Mouse (Mus musculus): ENCODE measurements around the gene Sertad4.

GRCm38 (mm10) chr1:192869761-192870160, 14.2 kb upstream of the Sertad4 start:
- no peak for TF ChIP-seq CTCF (IDR thresholded peaks at IDR 0.05; ENCODE audit: control insufficient read depth, insufficient read depth, insufficient replicate concordance, low read depth, low read length)
- no peak for TF ChIP-seq POLR2A (IDR thresholded peaks at IDR 0.05; ENCODE audit: control insufficient read depth, low read depth, low read length)
